Mouse (Mus musculus): ENCODE data around the gene Kctd13.
"Not testable (repeated sequence)": the region's sequence is repeated elsewhere in the genome, so short reads cannot be mapped to it uniquely, and the experiment has no call there.

Kctd13 gene

DNA sequence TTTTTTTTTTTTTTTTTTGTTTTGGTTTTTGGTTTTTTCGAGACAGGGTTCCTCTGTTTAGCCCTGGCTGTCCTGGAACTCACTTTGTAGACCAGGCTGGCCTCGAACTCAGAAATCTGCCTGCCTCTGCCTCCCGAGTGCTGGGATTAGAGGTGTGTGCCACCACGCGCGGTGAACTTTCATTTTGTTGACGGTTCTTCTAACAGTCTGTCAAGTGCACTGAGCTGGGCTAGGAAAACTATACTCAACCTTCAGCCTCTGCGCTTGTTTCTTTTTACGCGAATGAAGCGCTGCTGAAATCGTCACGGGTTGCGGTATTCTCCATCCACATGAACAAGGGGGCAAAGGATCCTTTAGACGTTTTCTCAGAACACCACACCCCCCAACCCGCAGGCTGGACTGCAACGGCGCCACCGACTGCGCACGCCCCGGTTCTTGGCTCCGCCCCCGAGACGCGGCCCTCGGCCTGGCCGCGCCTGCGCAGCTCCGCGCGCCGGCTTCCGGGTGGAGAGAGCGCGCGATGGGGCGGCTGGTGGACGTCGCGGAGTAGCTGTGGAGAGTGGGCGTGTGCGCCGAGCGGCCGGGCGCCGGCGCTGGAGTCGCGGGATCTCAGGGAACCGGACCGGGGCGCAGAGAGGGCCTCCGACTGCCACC lies at the start of gene Kctd13:
Kctd13 (plus strand) TSS at position 496 of the 654 bp plus-strand sequence.
- peak; percentile 94 for DNase-seq (ENCODE audit: low read depth, low spot score)

DNA sequence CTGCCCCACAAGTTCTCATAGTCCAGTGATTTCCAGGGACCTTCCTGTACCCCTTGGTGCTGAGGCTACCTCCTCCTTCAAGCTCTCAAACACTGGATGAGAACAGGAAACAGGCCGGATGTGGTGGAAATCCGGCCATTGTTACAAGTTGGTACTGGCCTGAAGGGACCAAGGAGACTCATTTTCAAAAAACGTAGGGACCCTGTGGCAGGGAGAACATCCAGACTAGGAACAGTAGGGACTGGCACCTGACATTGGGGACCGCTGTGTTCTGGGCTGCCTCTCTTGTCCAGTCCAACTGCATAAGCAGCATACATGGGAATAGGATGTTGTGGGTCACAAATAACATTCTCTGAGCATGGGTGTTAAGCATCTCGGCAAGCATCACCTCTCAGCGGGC lies 47.6 kb upstream of the Kctd13 start:
- no peak for DNase-seq (ENCODE audit: low read depth, low spot score)

DNA sequence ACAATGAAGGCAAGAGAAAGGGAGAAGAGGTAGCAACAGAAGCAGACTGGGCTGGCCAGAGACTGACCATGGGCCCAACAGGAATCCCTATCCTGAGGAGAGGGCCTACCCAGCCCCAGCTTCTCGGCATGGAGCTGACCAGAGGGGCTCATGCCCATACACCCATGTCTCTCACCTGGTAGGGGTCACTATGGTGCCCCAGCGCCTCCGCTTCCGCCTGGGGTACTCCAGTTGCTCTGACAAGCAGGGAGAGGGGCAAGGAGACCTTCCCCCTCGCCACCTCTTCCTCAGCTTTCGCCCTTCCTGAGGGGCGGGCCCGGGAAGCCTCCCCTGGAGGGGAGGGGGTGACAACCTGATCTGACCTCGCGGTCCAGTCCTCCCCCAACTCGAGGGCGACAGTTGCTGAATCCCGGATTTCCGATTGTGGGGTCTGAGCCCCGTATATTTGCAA lies 44.9 kb upstream of the Kctd13 start:
- DNase-seq (ENCODE audit: low read depth, low spot score) = no peak

DNA sequence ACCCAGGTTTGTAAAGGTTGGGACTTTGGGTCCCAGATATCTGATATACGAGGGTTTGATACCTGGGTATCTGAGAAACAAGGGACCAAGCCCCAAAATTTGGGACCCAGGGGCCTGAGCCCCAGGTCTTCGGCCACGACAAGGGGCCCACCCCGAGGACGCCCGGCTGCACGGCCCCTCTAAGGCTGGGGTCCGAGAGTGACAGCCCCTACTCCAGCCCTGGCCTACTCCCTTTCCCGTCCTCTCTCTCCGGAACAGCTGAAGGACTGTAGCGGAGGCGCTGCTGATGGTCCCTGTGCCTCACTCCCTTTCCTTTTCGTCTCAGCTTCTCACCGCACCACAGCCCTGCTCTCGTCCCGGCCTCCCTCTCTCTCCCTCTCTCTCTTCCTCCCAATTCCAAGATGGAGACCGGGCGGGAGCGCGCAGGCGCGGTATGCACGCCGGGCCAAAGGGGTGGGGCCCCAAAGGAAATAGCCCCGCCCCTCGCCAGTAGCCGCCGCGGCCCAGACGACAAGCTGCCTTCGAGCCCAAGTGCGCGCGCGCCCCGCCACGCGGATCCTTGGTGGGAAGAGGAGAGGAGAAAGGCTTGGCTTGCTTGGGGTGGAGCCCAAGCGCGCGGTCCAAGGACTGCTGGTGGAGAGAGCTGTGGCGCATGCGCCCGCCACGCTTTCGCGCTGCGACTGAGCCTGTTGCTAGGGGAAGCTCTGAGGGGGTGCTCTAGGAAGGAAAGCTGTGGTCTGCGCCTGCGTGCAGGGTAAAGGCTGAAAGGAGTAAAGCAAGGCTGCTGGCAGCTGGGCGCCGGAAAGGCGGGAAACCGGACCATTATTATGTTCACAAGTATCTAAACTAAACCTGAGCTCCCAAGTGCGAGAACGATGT lies 44.2 kb upstream of the Kctd13 start, which contains the start of gene Taok2:
Taok2 (minus strand) TSS at position 418 of the 879 bp plus-strand sequence.
- peak; percentile 99 for DNase-seq (ENCODE audit: low read depth, low spot score)

DNA sequence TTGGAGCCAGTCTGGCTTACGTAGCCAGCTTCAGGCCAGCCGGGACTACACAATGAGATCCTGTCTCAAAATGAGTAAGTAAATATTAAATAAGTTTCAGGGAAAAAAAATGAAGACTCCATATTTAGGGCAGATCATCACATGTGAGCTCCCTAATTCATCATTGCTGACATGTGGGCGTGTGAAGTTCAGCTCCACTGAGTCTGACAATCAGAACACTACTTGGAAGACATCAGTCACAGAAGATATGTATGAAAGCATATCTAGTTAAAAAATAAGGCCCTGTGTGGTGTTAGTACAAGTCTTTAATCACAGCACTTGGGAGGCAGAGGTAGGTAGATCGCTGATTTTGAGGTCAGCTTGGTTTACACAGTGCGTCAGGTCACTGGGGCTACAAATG lies 41.4 kb upstream of the Kctd13 start:
- DNase-seq (ENCODE audit: low read depth, low spot score) = no peak

DNA sequence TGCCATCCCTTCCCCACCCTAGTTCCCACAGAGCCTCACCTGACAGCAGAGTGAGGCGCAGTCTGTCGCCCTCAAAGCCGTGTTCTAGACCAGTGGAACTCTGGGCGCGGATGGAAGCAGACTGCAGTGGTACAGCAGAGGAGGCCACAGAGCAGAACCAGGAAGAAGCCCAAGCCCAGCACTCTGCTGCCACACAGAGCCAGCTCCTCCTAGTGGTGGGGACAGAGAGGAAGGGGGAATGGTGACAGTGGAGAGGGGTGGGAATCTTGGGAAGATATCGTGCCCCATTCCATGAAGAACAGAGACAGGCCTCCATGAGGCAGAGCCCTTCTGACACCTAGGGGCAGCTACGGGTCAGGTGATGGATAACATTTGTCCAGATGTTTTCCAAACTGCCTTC lies 39.8 kb upstream of the Kctd13 start:
- no peak for DNase-seq (ENCODE audit: low read depth, low spot score)

DNA sequence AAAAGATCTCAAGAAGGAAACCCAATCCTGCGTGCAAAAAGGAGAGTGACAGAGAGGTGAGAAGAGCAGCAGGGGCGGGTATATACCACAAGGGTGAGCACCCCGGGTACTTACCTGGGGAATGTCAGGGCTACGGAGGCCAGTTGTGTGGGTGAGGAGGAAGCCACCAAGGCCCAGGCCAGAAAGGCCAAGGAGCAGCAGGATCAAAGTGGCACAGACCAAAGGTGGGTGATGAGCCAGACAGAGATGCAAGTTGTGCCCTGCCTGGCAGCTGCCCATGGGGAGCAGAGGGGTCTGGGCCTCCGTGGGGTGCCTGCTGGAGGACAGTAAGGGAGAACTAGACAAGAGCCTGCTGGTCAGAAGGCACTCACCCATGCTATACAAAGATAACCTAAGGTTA lies 31.8 kb upstream of the Kctd13 start:
- no peak for DNase-seq (ENCODE audit: low read depth, low spot score)

DNA sequence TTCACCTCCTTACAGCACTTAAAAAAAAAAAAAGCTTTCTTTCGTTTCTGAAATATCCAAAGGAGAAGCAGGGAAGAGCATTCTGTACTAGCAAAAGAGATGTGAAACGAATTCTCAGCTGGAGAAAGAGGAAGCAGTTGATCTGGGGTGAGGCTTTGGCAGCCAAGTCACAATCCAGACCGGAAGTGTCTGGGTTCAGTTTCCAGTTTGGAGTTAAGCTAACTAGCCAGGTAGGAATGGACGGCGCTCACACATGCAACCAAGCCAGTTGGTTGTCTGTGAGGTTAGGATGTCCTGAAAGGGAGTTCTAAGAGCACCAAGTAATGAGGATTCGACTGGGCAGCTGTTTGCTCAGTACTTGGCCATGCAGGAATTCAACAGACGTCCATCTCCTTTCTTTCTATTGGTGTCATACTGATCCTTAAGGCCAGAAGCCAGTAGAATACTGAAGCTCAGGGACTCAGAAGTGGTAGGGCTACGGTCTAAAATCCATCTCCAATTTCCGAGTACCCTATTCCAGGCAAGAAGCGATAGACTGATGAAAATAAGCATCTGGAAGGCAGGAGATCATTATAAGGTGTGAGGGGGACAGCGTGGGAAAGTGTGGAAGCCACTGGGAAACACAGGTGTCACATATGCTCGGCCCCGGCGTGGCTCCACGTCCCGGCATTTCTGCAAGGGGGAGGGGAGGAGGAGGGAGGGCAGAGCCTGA lies 31.1 kb upstream of the Kctd13 start:
- no peak for DNase-seq (ENCODE audit: low read depth, low spot score)

DNA sequence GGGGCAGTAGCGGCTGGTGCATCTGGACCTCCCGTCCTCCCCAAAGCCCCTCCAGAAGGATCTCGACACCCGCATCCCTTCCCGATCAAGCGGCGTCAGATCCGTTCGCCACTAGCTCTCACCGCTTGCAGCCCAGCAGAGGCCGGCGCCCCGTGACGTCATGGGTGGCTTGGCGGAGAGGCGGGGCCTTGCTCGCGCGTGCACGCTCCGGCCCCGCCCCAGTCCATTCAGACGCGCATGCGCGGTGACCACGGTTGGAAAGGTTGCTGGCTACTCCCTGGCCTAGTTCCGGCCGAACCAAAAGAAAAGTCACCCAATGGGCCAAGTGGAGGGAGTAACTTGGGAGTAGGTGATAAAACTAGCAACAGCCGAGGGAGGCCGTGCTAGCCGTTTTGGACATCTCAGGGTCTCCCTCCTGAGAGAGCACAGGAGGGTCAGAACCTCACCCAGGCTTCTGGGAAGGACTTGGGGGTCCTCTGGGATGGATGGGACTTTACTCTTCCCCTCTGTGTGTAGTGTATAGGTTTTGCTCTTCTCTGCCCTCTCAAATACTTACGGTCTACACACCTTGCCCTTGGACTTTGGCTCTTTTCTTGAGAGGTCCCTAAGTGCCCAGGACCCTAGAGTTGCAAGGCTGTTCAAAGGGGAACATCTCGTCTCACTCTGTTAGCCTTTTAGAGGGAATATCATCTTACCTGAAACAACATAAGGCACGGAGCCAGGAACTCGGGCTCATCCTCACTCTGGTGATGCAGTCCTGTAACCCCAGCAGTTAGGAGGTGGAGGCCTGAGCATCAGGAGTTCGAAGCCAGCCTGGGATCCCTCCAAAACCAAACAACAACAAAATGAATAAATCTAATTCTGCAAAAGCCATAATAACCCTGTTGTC lies 30.3 kb upstream of the Kctd13 start:
- DNase-seq (ENCODE audit: low read depth, low spot score) = peak; percentile 95

DNA sequence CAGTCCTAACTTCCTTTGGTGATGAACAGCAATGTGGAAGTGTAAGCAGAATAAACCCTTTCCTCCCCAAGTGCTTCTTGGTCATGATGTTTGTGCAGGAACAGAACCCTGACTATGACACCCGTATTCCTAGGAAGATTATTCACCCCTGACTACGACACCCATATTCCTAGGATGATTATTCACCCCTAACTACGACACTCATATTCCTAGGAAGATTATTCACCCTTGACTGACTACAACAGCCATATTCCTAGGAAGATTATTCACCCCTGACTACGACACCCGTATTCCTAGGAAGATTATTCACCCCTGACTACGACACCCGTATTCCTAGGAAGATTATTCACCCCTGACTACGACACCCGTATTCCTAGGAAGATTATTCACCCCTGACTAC lies 28.9 kb upstream of the Kctd13 start:
- DNase-seq (ENCODE audit: low read depth, low spot score) = not testable (repeated sequence)

DNA sequence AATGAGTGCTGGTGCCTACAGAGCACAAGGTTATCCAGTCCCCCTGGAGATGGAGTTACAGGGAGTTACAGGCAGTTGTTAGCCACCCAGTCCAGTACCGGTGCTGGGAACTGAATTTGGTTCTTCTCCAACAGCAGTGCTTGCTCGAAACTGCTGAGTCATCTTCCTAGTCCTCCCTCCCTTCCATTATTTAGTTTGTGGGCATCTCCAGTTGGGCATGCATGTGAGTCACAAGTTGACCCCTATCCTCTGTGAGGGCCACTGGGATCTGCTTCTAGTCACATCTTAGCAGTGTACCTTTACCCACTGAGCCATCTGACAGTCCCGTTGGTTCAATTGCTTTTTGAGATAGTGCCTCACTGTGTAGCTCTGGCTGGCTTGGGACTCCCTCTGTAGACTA lies 23.1 kb upstream of the Kctd13 start:
- DNase-seq (ENCODE audit: low read depth, low spot score) = no peak

DNA sequence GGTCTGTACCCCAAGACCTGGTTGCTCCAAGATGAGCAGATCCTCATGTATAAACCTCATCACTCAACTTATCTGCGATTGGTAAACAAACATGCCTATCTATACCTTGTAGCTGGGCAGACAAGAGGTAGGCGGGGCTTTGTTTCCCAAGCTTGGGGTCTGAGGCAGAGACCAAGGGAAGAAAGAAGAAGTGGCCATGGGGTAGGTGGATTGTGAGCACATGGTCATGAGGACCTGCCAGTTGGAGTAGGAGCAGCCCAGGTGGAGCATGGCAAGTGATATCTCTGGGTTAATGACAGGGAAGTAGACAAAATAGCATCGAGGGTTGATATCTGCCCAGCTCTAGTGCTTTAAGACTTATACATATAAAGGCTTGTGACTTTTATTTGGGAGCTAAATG lies 13.8 kb upstream of the Kctd13 start:
- DNase-seq (ENCODE audit: low read depth, low spot score) = no peak

DNA sequence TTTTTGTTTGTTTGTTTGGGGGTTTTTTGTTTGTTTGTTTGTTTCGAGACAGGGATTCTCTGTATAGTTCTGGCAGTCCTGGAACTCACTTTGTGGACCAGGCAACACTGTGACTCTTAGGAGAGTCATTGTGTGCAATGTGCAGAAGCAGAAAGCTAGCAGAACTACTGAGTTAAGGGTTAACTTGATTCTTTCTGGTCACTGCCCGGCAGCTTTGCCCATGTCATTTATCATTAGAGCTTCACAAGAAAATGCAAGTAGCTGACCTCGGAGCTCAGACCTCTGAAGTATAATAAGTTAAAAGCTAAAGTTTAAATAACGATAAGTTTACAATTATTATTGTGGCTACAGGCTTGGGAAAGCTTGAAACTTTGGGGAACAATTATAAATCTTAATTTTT lies 10.3 kb upstream of the Kctd13 start:
- not testable (repeated sequence) for DNase-seq (ENCODE audit: low read depth, low spot score)

DNA sequence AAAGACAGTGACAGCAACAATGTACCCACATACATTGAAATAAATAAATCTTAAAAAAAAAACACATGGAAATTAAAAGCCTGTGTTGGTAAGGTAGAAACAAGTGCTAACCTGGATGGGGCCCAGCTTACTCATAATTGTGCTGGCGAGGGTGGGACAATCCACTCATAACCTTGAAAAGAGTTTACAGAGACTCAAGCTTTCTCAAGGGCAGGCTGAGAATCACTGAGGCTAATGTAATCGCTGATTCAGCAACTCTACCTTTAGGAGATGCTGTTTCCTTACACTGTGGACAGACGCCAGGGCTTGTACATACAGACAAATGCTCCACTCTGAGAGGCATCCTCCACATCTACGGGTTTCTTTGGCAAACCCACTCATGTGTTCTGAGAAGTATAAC lies 8.7 kb upstream of the Kctd13 start:
- no peak for DNase-seq (ENCODE audit: low read depth, low spot score)

DNA sequence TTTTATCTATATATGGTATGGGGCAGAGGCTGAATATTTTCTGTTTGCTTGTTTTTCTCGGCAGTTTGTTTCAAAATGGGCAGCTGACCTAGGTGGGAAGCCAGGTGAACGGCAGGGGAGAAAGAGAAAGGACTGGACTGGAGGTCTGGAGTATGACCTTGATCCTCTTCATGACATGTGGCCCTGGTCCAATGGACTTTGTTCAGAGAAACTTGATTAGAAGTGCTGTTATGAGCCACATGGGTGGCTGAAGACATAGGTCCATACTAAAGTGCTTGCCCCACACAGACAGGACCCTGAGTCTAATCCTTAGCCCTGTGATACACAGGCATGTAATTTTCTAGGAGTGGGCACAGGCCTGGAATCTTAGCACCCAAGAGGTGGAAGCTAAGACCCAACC lies 7.1 kb upstream of the Kctd13 start:
- no peak for DNase-seq (ENCODE audit: low read depth, low spot score)

DNA sequence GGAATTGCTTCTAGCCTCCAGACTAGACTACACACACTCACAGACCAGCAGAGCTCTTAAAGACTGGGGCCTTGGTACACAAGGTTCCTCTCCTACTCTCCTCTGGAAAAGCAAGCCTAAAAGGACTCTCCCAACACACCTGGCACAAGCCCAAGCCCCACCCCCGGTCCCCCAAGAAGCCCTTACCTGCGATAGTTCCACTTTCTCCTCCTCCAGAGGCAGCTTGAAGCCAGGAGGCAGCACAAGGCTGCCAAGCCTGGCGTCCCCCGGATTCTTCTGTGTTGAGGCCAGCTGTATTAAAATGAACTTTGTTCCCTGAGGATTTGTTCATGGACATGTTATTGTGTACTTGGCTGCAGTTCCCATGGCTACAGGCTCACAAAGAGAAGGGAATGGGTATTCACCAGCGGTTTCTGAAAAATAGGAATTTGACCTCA lies 6.0 kb upstream of the Kctd13 start, which contains the start of gene Tmem219:
Tmem219 (minus strand) TSS at position 294 of the 437 bp plus-strand sequence.
- peak; percentile 65 for DNase-seq (ENCODE audit: low read depth, low spot score)

DNA sequence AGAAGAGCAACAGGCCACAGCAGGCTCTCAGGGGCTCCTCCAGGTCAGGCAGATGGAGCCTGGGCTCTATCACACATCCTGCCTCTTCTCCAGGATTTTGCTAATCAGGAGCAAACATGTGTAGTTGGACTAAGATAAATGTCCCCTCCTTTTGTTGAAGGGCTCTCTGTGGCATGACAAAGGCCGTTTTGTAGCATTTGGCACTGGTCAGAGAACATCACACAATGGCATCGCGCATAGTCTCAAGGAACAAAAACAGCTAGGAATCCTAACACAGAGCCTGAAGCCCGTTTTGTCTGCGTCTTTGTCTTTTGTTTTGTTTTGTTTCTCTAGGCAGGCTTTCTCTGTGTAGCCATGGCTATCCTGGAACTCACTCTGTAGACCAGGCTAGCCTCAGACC lies 4.7 kb upstream of the Kctd13 start:
- peak; percentile 39 for DNase-seq (ENCODE audit: low read depth, low spot score)

DNA sequence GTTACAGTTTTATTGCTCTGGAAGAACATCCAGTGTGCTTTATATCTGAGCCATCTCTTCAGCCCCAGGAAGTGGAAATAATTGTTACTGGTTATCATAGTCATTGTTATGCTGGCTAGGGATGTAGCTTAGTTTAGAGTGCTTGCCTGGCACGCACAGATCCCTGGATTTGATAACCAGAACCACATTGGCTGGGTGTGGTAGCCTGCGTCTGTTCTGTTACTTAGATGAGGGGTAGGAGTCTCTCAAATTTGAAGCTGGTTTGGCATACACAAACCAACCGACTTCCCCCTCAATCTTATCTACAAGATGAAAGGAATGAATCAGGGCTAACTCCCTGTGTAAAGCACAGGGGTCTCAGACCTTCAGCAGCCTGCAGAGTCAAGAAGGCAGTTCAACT lies 2.4 kb upstream of the Kctd13 start:
- DNase-seq (ENCODE audit: low read depth, low spot score) = no peak

DNA sequence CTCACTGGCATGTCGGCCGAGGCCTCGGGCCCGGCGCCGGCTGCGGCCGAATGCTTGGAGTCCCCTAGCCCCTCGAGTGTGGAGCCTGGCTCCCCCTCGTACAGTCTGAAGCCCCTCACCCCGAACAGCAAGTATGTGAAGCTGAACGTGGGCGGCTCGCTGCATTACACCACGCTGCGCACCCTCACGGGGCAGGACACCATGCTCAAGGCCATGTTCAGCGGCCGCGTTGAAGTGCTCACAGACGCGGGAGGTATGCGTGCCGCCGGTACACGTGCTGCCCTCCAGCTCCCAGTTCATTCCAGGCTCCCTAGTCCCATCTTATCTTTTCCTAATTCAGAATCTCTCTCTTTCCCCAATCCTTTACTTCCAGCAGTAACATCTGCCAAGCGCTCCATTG lies 367 bp downstream of the Kctd13 start:
- DNase-seq (ENCODE audit: low read depth, low spot score) = no peak

DNA sequence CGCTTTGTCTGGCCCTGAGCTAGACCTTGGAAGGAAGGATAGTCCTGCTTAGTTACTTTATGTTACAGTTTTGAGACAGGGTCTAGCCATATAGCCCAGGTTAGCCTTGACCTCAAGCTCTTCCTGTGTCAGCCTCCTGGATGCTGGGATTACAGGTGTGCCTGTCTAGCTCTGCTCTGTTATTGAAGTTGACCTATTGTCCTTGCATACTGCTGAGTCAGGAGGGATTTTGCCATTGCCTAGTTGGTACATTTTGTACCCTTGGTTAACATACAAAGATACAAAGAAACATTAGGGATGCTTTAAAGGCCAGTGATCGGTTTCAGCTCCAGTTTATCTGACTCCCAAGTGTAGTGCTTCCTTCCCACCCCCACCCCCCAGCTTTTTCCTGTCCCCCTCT lies 4.0 kb downstream of the Kctd13 start:
- DNase-seq (ENCODE audit: low read depth, low spot score) = no peak

DNA sequence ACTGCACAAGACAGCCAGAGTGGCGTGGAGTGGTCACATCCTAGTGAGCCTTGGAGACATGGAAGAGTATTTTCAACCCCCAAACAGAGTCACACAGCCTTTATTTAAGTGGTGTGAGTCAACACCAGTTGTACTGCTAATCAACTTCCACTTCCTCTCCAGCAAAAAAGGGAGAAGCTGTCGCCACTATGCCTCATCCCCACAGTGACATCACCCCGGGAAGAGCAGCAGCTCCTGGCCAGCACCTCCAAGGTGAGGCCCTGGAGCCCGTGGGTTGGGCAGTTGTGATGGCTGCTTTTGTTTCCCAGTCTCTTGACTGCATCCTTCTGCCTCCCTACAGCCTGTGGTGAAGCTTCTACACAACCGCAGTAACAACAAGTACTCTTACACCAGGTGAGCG lies 12.5 kb downstream of the Kctd13 start:
- DNase-seq (ENCODE audit: low read depth, low spot score) = no peak

Data from mesoderm, embryonic 11.5 days (tissue).